Mouse (Mus musculus): ENCODE results near the gene 4933405L10Rik.

Gene 4933405L10Rik

DNA sequence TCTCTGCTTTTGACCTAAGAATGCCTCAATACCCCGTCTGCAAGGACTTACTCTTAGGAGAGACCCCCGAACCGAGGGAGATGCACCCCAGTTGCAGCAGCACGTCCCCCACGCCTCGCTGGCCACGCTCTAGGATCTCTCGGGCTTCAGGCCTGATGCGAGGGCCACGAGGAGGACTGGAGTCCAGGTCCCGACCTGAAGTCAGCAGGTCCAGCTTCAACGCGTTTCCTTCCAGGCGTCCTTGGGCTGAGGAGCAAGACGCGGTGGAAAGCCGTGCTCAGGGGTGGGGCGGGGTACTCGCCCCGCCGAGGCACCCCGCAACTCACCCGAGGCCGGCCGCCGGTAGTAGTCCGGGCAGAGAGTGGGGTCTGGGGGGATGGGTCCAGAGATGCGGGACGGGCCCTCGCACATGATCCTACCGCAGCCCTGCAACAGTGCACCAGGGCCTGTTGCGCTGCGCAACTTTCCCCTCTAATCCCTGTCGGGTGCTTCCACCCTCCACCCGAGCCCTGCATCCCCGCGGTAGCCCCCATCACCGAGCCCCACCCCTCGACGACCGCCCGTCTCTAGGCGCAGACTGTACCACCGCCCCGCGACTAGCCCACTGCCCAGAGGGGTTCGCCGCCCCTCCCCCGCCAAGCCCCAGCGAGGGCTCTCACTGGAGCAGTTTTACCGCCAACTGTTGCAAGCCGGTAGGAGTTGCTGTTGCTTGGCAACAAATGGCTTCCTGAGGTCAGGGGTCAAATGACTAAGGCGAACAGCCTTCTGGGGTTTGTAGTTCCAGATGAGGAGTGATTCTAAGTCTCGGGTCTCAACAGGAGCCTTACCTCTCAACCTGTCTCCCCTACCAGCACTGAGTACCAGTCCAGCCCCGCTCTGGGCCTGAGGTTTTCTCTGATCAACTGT lies at the start of gene 4933405L10Rik, which contains the start of gene Enkd1:
Gene 4933405L10Rik, plus strand, starts transcription at position 158 of the 906 bp plus-strand sequence.
Gene Enkd1, minus strand, starts transcription at position 713 of the 906 bp plus-strand sequence.
- DNase-seq (ENCODE audit: low spot score in 2 of 2) = peak; percentile 55 to 76

DNA sequence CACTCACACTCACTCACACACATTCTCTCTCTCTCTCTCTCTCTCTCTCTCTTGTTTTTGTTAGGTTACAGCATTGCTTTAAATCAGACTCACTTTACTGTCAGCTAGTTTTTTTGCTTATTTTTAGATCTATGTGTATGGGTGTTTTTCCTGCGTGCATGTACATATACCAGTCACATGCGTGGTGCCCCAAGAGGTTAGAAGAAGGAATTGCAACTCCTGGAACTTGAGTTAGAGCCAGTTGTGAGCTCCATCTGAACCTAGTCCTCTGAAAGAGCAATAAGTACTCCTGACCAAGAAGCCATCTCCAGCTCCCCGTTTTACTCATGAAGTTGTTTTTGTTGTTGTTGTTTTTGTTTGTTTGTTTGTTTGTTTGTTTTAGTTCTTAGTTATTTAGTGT lies 46.3 kb upstream of the 4933405L10Rik start:
- no peak for DNase-seq (ENCODE audit: low spot score in 2 of 2)

DNA sequence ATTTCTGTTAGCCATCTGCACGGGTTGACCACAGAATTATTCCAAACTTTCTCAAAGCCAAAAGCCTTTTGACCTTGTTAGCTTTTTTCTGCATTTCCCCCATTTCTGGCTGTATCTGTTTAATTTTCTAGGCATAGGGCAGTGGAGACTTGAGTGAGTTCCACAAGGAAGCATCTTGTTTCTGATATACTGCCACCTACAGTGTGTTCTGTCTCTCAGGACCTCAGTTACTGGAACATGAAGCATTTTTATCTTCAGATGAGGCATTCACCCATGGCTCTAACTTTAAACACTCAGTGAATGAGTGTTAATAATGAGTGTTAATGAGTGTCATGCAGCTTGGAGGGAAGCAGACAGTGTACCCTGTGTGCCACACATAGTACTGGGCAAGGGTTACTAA lies 29.6 kb upstream of the 4933405L10Rik start:
- no peak for DNase-seq (ENCODE audit: low spot score in 2 of 2)

DNA sequence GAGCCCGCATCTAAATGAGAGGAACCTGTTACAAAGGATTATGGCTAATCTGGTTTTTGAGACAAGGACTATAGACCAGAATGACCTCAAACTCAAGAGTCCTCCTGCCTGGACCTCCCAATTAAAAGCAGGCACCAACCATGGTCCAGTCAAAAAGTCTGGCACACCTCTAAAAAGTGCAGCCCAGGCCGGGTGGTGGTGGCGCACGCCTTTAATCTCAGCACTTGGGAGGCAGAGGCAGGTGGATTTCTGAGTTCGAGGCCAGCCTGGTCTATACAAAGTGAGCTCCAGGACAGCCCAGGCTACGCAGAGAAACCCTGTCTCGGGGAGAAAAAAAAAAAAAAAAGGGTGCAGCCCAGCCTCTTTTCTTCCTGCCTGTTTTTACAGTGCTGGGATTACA lies 22.1 kb upstream of the 4933405L10Rik start:
- DNase-seq (ENCODE audit: low spot score in 2 of 2) = no peak

DNA sequence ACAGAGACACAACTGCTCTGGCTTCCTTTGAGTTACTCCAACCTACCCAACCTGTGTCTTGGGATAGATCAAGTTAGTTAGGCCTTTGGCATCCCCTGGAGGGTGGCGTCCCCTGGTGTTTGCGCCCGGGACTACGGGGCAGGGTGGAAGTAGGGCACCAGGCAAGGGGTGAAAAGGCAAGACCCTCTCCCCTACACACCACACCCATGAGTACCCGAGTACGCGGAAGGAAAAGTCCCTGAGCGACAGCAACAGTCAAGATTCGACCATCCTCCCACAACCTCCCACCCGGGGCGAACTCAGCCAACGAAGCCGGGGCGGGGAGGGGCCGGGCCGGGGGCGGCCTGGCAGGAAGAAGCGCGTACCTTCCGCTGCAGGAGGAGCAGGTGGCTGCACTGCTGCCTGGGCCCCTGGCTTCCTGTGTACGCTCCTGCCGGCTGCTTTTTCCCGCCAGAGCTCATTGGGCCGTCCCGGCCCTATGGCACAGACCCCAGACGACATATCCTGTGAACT lies 21.6 kb upstream of the 4933405L10Rik start, which contains the start of gene Carmil2:
Gene Carmil2, plus strand, starts transcription at position 479 of the 513 bp plus-strand sequence.
- DNase-seq (ENCODE audit: low spot score in 2 of 2) = peak; percentile 70 to 82

DNA sequence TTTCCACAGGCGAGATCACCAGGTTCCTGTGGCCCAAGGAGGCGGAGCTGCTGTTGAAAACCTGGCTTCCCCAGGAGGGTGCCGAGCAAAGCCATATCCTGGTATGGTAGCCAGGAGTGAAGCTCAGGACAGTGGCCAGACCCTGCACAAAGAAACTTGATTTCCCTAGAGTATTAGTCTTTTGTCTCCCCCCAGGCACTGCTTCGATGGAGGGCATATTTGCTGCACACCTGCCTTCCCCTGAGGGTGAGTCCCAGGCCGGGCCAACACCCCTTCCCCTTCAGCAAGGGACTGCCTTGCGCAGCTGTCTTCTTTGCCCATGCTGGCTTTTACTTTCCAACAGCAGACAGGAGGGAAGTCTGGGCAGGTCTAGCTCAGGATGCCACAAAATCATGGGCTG lies 20.9 kb upstream of the 4933405L10Rik start:
- no peak for DNase-seq (ENCODE audit: low spot score in 2 of 2)

DNA sequence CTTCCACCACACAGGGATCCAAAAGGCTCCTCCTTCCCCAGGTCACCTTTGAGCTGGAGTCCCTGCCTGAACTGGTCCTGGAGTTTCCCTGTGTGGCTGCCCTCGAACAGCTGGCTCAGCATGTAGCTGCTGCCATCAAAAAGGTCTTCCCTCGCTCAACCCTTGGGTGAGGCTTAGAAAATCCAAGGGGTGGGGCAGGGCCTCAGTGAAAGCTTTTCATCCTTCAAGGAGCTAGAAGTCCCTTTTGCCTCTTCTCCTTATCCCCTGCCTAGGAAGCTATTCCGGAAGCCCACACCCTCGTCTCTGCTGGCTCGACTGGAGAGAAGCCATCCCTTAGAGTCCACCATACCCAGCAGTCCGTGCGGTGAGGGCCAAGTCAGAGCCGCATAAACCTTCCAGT lies 19.9 kb upstream of the 4933405L10Rik start:
- no peak for DNase-seq (ENCODE audit: low spot score in 2 of 2)

DNA sequence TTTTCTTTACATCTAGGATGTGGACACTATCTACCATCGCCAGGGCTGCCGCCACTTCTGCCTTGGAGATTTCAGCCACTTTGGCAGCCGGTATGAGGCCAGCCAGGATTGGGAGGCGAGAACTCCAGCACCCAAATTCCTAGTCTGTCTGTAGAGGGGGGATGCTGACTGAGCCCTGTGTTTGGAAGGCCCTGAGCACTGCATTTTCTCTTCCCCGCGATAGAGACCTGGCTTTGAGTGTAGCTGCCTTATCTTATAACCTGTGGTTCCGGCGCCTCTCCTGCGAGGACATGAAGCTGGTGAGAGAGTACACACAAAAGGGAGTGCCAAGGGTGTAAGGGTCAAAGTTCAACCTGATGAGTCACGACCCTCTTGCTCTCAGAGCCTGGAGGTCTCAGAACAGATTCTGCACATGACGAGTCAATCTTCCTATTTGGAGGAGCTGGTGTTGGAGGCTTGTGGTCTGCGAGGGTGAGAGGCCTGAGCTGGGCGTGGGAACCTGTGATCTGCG lies 19.2 kb upstream of the 4933405L10Rik start:
- DNase-seq (ENCODE audit: low spot score in 2 of 2) = no peak

DNA sequence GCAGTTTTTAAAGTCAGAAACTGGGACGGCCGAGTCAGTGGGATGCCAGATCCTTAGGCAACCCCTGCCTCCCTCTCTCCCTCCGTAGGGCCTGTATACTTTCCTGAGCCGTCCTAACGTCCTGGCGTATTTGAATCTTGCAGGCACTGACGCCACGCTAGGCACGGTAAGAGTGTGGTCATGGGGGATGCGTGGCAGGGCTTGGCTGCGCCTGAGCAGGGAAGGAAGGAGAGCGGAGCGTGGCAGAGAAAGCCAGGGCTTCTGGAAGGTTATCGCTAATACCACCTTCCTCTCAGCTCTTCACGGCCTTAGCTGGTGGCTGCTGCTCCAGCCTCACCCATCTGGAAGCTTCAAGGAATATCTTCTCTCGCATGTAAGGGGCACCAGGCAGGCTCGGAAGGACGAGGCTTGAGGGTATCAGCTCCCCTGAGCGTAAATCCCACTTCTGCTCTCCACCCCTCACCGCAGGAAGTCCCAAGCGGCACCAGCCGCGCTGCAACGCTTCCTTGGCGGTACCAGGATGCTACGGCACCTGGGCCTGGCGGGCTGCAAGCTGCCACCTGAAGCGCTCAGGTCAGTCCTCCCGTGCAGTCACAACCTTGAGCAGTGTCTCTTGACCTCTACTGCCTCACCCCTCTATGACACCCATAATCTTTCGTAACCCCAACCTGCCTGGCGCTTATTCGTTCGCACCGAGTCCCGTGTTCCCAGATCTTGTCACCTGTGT lies 18.0 kb upstream of the 4933405L10Rik start:
- no peak for DNase-seq (ENCODE audit: low spot score in 2 of 2)

DNA sequence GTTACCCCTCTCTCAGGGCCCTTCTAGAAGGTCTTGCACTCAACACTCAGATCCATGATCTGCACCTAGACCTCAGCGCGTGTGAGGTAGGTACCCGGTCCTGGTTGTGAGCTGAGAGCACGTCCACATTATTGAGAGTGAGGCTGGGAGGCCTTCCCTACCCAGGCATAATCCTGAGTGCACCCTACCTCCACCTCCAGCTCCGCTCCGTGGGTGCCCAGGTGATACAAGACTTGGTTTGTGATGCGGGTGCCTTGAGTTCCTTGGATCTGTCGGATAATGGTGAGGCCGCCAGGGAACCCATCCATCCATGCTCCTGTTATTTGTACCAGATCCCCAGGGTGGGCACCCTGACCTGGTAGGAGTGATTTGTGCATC lies 17.5 kb upstream of the 4933405L10Rik start:
- DNase-seq (ENCODE audit: low spot score in 2 of 2) = no peak

DNA sequence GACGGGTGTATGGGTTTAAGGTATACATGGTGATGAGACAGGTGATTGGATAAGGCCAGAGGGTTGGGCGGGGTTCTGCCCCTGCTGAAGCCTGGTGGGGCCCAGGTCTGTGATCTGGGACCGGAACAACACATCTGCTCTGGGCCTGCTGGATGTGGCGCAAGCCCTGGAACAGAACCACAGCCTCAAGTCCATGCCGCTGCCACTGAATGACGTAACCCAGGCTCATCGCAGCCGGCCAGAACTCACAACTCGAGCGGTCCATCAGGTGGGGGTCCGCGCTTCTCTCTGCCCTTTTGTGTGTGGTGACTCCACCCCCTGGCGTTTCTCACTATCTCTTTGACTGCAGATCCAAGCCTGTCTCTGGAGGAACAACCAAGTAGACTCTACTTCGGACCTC lies 16.5 kb upstream of the 4933405L10Rik start:
- no peak for DNase-seq (ENCODE audit: low spot score in 2 of 2)

DNA sequence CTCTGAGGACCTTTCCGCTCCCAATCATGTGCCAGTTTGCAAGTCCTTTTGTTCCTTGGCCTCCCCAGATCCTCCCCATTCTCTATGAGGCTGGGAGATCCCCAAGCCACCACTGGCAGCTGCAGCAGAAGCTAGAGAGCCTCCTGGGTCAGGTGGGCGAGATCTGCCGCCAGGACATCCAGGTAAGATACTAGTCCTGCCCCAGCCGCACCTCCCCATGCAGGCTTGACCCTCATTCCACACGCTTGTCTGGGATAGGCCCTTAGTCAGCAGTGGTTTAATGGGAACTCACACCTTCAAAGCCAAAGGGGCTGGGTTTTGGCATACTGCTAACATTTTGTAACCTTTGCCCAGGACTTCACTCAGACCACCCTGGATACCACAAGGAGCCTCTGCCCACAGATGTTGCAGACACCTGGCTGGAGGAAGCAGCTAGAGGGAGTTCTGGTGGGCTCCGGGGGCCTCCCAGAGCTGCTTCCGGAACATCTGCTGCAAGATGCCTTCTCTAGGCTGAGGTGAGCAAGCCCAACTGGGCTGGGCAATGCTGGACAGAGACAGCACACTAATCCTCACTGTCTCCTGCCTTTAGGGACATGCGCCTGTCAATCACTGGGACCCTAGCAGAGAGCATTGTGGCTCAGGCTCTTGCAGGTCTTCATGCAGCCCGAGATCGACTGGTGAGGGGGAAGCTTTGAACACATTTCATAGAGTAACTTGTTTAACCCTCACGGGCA lies 14.8 kb upstream of the 4933405L10Rik start:
- DNase-seq (ENCODE audit: low spot score in 2 of 2) = no peak

DNA sequence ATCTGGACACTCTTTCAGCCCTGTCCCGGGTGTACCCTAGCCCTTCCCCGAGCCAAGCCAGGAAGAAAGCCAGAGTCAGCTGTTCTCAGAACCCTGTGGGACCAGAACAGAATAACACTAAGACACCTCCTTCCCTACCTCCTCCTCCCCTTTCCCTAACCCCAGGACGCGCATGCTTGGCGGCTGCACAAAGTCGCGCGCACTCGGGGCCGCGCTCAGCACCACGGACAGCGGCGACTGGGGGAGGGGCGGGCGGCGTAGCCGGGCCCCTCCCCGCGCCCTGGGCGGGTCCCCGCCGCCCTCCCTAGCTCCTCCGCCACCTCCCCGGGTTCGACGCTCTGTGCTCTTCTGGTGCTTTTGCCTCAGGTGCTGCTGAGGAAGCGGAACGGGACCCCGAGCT lies 13.8 kb upstream of the 4933405L10Rik start:
- DNase-seq (ENCODE audit: low spot score in 2 of 2) = no peak

DNA sequence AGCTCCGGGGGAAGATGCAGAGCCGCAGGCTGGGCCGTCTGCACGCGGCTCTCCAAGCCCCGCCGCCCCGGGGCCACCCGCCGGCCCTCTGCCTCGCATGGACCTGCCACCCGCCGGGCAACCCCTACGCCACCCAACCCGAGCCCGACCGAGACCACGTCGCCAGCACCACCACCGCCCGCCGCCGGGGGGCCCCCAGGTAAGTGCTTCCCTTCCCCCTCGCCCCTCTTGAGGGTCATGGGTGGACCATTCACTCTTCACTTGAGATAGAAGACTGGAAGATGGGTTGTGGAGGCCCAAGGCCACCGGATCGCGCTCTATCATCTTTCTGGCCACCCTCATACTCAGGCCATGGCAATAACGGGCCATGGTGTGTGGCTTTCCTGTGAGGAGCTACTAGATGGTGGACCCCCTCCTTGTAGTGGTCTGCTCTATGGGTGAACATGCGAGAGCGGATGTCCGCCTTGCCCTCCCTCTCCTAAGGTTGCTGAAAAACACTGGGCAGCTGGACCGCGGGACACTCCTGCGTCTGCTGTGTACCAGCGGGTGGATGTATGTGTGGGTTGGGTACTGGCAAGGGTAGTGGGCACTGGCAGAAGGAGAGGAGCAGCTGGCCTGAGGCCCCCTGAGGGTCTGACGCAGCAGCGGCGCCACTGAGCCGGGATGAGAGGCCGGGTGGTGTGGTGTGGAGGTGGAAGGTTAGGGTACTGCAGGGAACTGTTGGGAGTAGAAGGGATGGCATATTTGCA lies 13.2 kb upstream of the 4933405L10Rik start:
- no peak for DNase-seq (ENCODE audit: low spot score in 2 of 2)

DNA sequence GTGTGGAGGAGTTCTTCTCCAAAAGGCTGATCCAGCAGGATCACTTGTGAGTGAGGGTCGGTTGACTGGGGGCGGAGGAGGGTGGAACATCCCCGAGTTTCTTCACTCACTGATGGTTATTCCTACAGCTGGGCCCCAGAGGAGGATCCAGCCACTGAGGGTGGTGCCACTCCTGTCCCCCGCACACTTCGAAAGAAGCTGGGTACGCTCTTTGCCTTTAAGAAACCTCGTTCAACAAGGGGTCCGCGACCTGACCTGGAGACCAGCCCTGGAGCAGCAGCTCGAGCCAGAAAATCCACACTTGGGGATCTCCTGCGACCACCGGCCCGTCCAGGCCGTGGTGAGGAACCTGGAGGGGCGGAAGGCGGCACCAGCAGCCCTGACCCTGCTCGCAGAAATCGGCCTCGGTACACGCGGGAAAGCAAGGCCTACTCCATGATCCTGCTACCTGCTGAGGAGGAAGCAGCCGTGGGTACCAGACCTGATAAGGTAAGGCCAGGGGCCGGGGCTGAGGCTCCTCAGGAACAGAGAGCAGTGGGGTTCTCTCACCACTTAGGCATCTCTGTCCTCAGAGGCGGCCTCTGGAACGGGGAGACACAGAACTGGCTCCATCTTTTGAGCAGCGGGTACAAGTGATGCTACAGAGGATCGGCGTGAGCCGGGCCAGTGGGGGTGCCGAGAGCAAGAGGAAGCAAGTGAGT lies 12.2 kb upstream of the 4933405L10Rik start:
- no peak for DNase-seq (ENCODE audit: low spot score in 2 of 2)

DNA sequence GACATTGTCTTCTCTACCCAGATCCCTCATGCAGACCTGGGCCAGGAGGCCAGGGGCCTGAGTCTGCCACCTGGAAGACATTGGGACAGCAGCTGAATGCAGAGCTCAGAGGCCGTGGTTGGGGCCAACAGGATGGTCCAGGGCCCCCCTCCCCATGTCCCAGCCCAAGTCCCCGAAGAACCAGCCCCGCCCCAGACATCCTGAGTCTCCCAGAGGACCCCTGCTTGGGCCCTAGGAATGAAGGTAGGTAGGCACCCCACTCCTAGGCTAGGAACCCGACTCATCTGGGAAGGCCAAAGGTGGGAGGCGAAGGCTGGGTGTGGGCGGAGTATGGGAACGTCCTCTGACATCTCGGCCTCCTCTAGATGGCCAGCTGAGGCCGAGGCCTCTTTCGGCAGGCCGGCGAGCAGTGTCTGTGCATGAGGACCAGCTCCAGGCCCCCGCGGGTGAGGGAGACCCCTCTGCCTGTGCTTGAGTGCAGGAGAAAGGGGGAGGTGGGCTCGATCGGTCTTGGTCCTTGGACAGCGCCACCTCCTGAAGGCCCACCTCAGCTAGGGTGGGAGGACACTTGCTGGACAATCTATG lies 10.2 kb upstream of the 4933405L10Rik start:
- DNase-seq (ENCODE audit: low spot score in 2 of 2) = no peak

DNA sequence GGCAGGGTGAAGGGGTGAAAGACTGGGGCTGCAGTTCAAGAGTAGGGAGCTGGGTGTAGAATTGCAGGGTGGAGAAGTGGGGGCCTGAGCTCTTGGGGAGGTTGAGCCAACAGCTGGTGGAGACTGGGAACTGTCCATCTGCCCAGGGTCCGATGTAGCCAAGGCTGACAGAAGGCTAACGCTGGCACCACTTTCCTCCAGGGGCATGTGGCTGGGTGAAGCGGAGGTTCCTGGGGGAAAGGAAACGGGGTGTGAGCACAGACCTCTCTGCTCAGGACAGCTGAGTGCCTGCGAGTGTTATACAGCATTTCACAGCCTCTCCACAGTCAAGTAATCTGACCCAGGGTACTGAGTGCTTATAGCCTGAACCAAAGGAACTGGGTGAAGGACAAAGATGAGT lies 8.7 kb upstream of the 4933405L10Rik start:
- no peak for DNase-seq (ENCODE audit: low spot score in 2 of 2)

DNA sequence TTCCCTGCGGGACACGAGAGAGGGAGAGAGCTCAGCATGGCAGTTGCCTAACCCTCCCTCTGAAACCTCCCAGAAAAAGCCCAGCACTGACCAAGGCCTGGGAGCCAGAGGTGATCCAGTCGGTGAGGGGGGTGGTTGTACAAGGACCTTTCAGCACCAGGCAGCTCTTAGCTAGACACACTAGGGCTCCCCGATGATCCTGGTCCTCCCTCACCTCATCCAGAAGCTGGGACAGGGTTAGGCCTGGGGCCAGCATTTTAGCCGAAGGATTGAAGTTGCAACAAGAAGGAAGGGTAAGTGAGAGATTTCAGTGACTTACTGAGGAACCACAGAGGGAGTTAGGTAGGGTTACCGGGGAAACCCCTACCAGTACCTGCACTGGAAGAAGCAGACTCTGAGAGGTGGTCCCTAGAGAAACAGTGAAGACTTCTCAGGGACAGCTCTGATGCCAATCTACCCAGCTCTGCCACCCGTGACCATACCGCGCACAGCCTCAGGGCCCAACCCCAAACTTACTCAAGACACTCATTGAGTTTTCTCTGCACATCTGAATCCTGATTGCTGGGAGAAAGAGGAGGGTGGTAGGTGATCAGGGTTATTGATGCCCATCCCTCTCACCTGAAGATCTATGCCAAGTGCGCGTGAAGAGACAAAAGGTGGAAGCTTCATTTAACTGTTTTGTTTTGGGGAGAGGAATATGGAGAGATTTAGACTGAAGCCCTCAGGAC lies 7.8 kb upstream of the 4933405L10Rik start:
- no peak for DNase-seq (ENCODE audit: low spot score in 2 of 2)

DNA sequence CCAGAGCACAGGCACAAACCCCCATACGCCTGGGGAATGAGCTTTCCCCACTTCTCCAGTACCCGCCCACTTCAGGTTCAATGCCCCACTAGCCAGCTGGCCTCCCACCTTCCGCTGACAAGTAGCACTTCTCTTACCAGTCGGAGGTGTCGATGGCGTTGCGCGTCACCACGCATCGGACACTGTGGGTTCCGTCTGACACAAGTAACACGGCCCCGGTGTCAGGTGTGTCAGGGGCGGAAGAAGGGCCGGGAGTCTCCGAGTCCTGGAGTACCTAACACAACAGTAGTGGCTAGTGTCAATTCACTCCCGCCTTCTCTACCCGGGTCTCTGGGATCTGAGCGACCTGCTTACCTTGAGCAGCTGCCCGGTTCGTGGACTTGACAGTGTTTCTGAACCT lies 6.9 kb upstream of the 4933405L10Rik start:
- DNase-seq (ENCODE audit: low spot score in 2 of 2) = peak; percentile 51 to 62

All from spleen, postnatal 14 days (tissue).